Mouse (Mus musculus) E14TG2a.4 (cell line): ENCODE measurements around the gene Ntn3.

Source experiments
- CTCF ChIP-seq: conservative IDR thresholded peaks from 2 replicates; pipeline ENCODE4 v1.5.1; 2014; ENCODE audit warnings: low read length
- NANOG ChIP-seq: IDR thresholded peaks from 2 replicates; pipeline ENCODE4 v1.6.1; 2014; ENCODE audit warnings: borderline replicate concordance, low read length, mixed read lengths

DNA sequence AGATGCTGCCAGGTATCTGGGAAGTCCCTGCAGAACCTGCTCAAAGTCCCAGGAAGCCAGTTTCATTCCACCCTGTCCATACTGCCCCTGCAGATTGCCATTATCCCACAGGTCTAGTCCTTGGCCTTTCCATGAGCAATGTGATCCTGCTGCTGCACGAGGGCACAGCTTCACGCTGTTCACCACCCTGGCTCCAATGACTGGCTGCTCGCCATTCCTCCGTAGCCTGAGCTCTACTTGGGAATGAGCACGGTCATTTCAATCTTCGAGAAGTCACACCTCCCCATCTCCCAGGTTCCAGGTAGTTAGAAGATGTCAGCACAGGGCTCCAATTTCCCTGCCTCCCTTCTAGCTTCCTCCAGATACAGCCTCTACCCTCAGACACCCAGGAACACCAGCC, 52.2 kb downstream of the Ntn3 start:
- TF ChIP-seq CTCF (no peak), NANOG (no peak)
